Mouse (Mus musculus) cerebellum, adult (tissue): Measurements from ENCODE around the gene Trank1.

ENCODE experiments used
- ATAC-seq: cut with Nextera tagmentation; 2 replicates; pipeline ENCODE4 v1.9.2; 2017; ENCODE audit warnings: mild to moderate bottlenecking, moderate library complexity, mixed read lengths; ENCODE audit not compliant: insufficient number of reproducible peaks, low FRiP score, low TSS enrichment

Gene Trank1

DNA sequence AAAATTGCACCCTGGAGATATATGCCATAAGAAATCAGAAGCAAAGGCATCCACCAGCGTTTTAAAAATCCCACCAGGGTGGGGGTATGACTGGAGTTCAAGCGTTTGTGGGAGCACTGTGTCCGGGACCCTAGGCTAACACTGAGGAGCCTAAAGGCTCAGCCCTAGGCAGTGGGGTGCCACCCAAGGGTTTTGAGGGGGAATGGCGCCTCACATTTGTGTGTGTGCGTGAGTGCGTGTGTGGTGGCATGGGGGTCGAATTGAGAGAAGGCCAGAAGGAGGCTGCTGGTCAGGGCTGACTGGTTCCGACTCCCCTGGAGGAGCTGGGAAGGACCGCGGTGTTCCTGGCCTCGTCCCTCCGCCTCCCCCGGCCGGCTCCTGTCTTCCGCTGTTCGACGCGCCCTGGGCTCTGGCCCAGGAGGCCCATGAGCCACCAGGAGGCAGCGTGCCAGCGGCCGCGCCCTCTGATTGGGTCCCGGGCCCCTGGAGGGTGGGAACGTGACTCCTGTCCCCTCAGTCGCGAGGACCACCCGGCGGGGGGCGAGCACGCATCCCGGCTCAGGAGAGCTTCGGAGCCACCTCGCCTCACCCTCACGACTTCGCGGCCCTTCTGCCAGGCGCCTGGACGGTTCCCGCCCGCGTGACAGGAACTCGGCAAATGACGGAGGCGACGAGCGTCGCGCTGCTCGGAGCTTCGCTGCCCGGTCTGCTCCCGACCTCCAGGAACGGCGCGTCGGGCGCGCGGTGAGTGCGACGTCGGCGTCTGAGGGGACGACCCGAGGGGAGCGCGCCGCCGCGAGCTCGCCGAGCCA is at the start of gene Trank1:
Trank1 (plus strand) TSS at position 709 of the 812 bp plus-strand sequence.
- ATAC-seq, result peak; percentile 67

GRCm38 (mm10) chr9:111267998-111268397 is 43.5 kb upstream of the Trank1 start:
- ATAC-seq, result no peak

DNA sequence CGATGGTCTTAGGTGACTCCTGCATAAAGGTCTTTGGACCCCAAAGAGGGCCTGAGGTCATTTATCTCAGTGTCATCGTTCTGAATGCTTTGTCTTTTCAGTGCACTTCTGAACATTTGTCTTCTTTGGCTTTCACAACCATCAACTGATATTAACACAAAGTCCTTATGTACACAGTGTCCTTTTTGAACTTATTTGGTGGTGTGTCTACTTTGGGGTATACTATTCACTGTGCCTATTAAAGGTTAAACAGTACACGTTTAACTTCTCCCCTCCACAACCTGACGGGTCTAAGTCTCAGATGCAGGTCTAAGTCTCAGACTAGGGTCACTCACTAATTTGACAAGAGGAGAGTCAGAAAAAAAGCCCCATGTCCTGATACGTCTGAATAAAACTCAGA is 40.9 kb upstream of the Trank1 start:
- no peak for ATAC-seq

GRCm38 (mm10) chr9:111271056-111271433 is 40.5 kb upstream of the Trank1 start:
- peak; percentile 42; the same call in 1 of the 2 replicates for ATAC-seq

DNA sequence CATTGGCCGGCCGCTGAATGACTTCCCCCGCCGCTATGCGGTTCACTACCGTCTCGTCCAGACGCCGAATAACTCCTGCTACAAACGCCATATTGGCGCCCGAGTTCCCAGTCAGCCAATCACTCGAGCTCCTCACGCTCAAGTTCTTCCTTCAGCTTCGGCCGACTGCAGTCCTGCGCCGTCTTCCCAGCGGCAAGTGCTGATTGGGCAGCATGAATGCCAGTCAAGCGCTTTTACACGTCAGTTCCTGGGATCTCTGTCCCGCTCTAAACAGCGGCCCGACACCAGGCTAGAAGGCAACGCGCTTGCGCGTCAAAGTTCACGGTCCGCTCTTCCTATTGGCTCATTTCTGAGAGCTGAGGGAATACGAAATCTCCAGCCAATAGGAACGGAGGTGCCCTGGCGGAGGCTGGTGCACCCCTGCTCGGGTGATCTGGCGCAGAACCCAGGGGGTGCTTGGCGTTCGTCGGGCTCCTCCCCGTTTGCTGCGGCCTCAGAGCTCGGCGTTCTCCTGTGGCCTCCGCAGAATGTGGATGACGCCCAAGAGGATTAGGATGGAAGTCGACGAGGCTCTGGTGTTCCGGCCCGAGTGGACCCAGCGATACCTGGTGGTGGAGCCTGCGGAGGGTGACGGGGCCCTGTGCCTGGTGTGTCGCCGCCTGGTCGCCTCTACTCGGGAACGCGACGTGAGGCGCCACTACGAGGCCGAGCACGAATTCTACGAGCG is 39.9 kb upstream of the Trank1 start, which contains the start of the genes Mlh1 and Epm2aip1:
Mlh1 (minus strand) TSS at position 358 of the 727 bp plus-strand sequence.
Epm2aip1 (plus strand) TSS at position 496 of the 727 bp plus-strand sequence.
- peak; percentile 99 for ATAC-seq

GRCm38 (mm10) chr9:111272356-111272755 is 39.2 kb upstream of the Trank1 start:
- no peak for ATAC-seq

DNA sequence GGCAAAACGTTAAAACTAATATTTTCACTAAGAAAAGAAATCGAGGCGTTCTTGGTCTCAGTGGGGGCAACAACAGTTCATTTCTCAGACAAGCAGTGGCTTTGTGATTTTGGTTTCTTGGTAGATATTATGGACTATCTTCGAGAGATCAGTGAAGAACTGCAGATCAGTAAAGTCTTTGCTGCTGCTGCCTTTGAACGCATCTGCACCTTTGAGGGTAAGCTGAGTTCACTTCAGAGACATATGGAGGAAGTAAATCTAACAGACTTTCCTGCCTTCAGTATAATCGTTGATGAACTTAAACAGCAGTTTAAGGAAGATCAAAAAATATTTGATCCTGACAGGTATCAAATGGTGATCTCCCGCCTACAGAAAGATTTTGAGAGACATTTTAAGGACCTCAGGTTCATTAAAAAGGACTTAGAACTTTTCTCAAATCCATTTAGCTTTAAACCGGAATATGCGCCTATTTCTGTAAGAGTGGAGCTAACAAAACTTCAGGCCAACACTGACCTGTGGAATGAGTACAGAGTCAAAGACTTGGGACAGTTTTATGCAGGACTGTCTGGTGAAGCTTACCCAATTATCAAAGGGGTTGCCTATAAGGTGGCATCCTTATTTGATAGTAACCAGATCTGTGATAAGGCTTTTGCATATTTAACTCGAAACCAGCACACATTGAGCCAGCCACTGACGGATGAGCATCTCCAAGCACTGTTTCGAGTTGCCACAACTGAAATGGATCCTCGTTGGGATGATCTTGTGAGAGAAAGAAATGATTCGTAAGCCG is 38.3 kb upstream of the Trank1 start:
- no peak for ATAC-seq

DNA sequence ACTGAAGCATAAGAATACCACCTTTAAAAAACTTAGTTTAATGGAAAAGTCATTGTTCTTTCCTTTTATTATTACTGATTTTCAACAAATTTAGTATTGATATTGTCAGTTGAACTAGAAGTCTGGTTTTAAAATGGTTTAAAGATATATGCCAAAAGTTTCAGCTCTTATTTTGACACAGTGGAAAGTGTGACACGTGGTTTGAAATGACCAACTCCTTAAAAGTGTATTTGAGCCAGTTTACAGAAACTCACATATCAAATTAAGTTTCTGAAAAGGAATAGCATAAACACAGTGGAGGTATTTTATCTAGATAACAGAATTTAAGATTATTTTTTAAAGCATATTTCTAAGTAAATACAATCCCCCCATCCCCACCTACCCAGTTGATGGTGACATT is 37.6 kb upstream of the Trank1 start:
- no peak for ATAC-seq

GRCm38 (mm10) chr9:111275156-111275555 is 36.4 kb upstream of the Trank1 start:
- no peak for ATAC-seq

DNA sequence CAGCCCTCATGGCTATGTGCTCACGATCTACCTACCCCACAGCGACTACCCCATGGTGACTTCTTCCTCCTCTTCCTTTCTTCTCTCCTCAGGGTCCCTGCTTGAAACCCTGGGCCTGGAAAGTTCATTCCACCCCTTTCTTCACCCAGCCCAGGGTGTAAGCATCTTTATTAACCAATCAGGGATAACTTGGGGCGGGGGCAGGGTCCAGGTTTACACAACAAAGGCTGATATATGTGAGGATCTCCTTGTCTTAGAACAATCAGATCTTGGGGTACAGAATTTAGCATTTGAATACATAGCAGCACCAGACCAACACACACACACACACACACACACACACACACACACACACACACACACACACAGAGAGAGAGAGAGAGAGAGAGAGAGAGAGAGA is 26.5 kb upstream of the Trank1 start:
- no peak for ATAC-seq

- ATAC-seq, result no peak
Observed at GRCm38 (mm10) chr9:111285676-111286075, 25.9 kb upstream of the Trank1 start.

DNA sequence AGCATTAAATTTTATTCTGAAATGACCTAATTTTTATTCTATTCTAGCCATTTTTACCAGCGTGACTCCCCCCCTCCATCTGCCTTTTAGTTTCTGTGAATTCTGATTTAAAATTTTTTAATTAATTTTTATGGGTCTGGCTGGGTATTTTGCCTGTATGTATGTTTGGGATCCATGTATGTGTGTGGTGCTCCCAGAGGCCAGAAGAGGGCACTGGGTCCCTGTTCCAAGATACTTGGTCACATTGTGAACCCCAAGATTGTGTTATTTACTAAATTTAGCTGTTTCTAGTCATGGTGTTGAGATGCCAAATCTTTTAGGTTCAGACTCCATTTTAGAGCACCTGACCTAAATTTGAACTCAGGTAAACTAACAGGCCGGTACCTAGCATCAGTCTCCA is 25.1 kb upstream of the Trank1 start:
- ATAC-seq, result no peak

DNA sequence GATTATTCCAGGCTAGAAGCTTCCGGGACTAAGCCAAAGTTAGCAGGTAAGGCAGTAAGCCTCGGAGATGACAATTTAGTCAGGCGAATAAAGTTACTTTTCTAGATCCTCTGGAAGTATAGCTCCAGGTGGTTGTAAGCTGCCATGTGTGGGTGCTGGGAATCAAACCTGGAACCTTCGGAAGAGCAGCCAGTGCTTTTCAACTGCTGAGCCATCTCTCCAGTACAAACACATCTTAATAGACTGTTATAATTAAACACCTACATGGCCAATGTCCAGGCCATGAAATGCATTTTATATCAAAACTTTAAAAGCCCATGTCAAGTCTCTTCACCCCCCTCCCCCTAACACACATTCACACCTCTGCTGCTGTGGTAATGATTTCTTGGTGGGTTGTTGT is 23.6 kb upstream of the Trank1 start:
- ATAC-seq, result no peak

- ATAC-seq, result no peak
Observed at GRCm38 (mm10) chr9:111289294-111289831, 22.2 kb upstream of the Trank1 start.

- peak; percentile 81; the same call in 1 of the 2 replicates for ATAC-seq
Observed at GRCm38 (mm10) chr9:111289832-111290339, 21.7 kb upstream of the Trank1 start.

- no peak for ATAC-seq
Observed at GRCm38 (mm10) chr9:111290539-111291100, 20.9 kb upstream of the Trank1 start.

GRCm38 (mm10) chr9:111293234-111293633 is 18.3 kb upstream of the Trank1 start:
- ATAC-seq, result no peak

- ATAC-seq, result no peak
Observed at GRCm38 (mm10) chr9:111294911-111295310, 16.6 kb upstream of the Trank1 start.

DNA sequence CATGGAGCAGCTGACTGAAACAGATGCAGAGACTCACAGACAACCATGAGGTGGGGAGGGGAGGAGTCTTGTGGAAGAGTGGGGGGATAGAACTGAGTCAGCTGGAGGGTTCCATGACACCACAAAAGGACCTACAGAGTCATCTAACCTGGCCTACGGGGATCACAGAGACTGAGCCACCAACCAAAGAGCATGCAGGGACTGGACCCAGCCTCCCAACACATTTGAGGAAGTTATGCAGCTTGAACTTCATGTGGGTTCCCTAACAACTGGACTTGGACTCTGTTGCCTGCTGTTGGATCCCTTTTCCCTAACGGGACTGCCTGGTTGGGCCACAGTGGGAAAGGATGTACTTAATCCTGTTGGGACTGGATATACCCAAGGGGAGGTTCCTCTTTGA is 16.2 kb upstream of the Trank1 start:
- ATAC-seq, result no peak

- no peak for ATAC-seq
Observed at GRCm38 (mm10) chr9:111296433-111296832, 15.1 kb upstream of the Trank1 start.
